Mouse (Mus musculus) bone marrow, adult 2 months (tissue): ENCODE data around the gene Nefh. TPM values are rescaled to one million over a fixed set of nuclear protein-coding genes. Genes with fewer than 3 reads are reported as not detected.

Experiments used
- H3K27ac ChIP-seq: fragments of 200-500 bp; 2 replicates; pipeline ENCODE4 v1.5.1; 2012; ENCODE audit warnings: low read depth, mild to moderate bottlenecking, control low read depth, inconsistent platforms, low read length; ENCODE audit not compliant: control insufficient read depth, poor library complexity, insufficient read depth
- H3K4me1 ChIP-seq: fragments of 200-500 bp; 2 replicates; pipeline ENCODE4 v1.6.1; 2011; ENCODE audit warnings: low read length; ENCODE audit not compliant: control insufficient read depth, insufficient read depth
- H3K4me3 ChIP-seq: fragments of 200-500 bp; replicated peaks from 2 replicates; pipeline ENCODE3; 2011; ENCODE audit warnings: mild to moderate bottlenecking, low read depth, low read length, control low read depth; ENCODE audit not compliant: control insufficient read depth
- CTCF ChIP-seq: fragments of 200-500 bp; IDR thresholded peaks from 2 replicates; pipeline ENCODE4 v1.5.1; 2011; ENCODE audit warnings: low read length, control low read depth; ENCODE audit not compliant: control insufficient read depth, insufficient read depth
- POLR2A ChIP-seq: fragments of 200-500 bp; IDR thresholded peaks from 2 replicates; pipeline ENCODE4 v1.6.1; 2011; ENCODE audit warnings: low read depth, mild to moderate bottlenecking, control low read depth, low read length, borderline replicate concordance; ENCODE audit not compliant: control insufficient read depth
- WGBS: fragments of 180-500 bp; shearing (Covaris S2); methylation state at CpG from one replicate; pipeline ENCODE4 v1.1.7; 2018; 5-methylcytosine and 5-hydroxymethylcytosine counted together
- polyA plus RNA-seq: library from polyadenylated mRNA; stranded (reverse); fragments of >200 nt; gene quantifications from 2 replicates; pipeline ENCODE4 v1.2.4, GENCODE M21; 2011; ENCODE audit warnings: low replicate concordance; ENCODE audit not compliant: missing spikeins, insufficient read depth, insufficient read length

The Nefh gene
- polyA plus RNA-seq, 1 experiment = 1.2 TPM

- 32% methylated on average over 2 of the region's 2 CpGs for WGBS
- Histone ChIP-seq H3K27ac (no peak overlapping the region), H3K4me1 (no peaks in the 10 kb centered on the region; the same call in 1 of the 2 replicates), H3K4me3 (no peak overlapping the region)
- no peak for TF ChIP-seq CTCF
- TF ChIP-seq POLR2A = no peak
Measured at GRCm38 (mm10) chr11:4967549-4967948, 19.7 kb upstream of the Nefh start.

GRCm38 (mm10) chr11:4966888-4967287, 19.0 kb upstream of the Nefh start:
- no peak overlapping the region for H3K4me3 ChIP-seq
- WGBS = 37% methylated on average over 5 of the region's 5 CpGs
- H3K4me1 ChIP-seq = no peaks in the 10 kb centered on the region; the same call in 1 of the 2 replicates
- H3K27ac ChIP-seq = peak overlapping the region; percentile 50
- TF ChIP-seq CTCF = no peak
- no peak for TF ChIP-seq POLR2A

- Histone ChIP-seq H3K4me1 (no peaks in the 10 kb centered on the region; the same call in 1 of the 2 replicates), H3K4me3 (no peak overlapping the region), H3K27ac (no peak overlapping the region)
- WGBS = 57% methylated on average over 2 of the region's 2 CpGs
- TF ChIP-seq CTCF (no peak), POLR2A (no peak)
Measured at GRCm38 (mm10) chr11:4966325-4966724, 18.5 kb upstream of the Nefh start.

- H3K4me3 ChIP-seq = no peak overlapping the region
- TF ChIP-seq CTCF = no peak
- no peak for TF ChIP-seq POLR2A
- no peaks in the 10 kb centered on the region; the same call in 1 of the 2 replicates for H3K4me1 ChIP-seq
- no peak overlapping the region for H3K27ac ChIP-seq
- WGBS = 60% methylated on average over 6 of the region's 6 CpGs
Measured at GRCm38 (mm10) chr11:4963099-4963808, 15.4 kb upstream of the Nefh start.

GRCm38 (mm10) chr11:4953918-4954317, 6.1 kb upstream of the Nefh start:
- no peaks in the 10 kb centered on the region for H3K4me1 ChIP-seq
- 41% methylated on average over 8 of the region's 8 CpGs for whole genome bisulfite sequencing

GRCm38 (mm10) chr11:4953401-4953800, 5.5 kb upstream of the Nefh start:
- Histone ChIP-seq H3K4me3 (no peak overlapping the region), H3K27ac (no peak overlapping the region), H3K4me1 (no peaks in the 10 kb centered on the region)
- TF ChIP-seq CTCF (no peak), POLR2A (no peak)
- 43% methylated on average over 6 of the region's 6 CpGs for WGBS

More at GRCm38 (mm10) chr11:4953918-4954317, 6.1 kb upstream of the Nefh start:
- Histone ChIP-seq H3K27ac (no peak overlapping the region), H3K4me3 (no peak overlapping the region)
- TF ChIP-seq POLR2A (no peak), CTCF (no peak)

GRCm38 (mm10) chr11:4949256-4950044, 1.6 kb upstream of the Nefh start:
- Histone ChIP-seq H3K27ac (no peak overlapping the region), H3K4me3 (no peak overlapping the region), H3K4me1 (no peaks in the 10 kb centered on the region)
- no peak for TF ChIP-seq POLR2A
- 42% methylated on average over 23 of the region's 23 CpGs for WGBS

- no peak for TF ChIP-seq POLR2A
- no peak for TF ChIP-seq CTCF
- Histone ChIP-seq H3K4me1 (no peaks in the 10 kb centered on the region), H3K27ac (no peak overlapping the region), H3K4me3 (no peak overlapping the region)
- WGBS = 53% methylated on average over 8 of the region's 8 CpGs
Measured at GRCm38 (mm10) chr11:4948792-4949191, 928 bp upstream of the Nefh start.
